Mouse (Mus musculus) forebrain, embryonic 10.5 days (tissue): ENCODE measurements around the gene Vps35. TPM values are rescaled to one million over a fixed set of nuclear protein-coding genes. Genes with fewer than 3 reads are reported as not detected.

Experiments used
- DNase-seq: peaks from one replicate; pipeline ENCODE4 v3.0.0-alpha.2; 2017; ENCODE audit warnings: low spot score; ENCODE audit errors: extremely low spot score
- H3K27ac ChIP-seq: fragments of 300-500 bp; sonication (generic); 2 replicates; pipeline ENCODE4 v1.5.1; 2016; ENCODE audit warnings: mild to moderate bottlenecking
- H3K27me3 ChIP-seq: fragments of 300-500 bp; sonication (generic); 2 replicates; pipeline ENCODE4 v1.6.1; 2016; ENCODE audit warnings: mild to moderate bottlenecking; ENCODE audit not compliant: poor library complexity, severe bottlenecking
- H3K36me3 ChIP-seq: fragments of 300-500 bp; sonication (generic); replicated peaks from 2 replicates; pipeline ENCODE4 v1.6.1; 2016; ENCODE audit warnings: mild to moderate bottlenecking, moderate library complexity
- H3K4me1 ChIP-seq: fragments of 300-500 bp; sonication (generic); 2 replicates; pipeline ENCODE4 v1.6.1; 2016
- H3K4me3 ChIP-seq: fragments of 300-500 bp; sonication (generic); 2 replicates; pipeline ENCODE4 v1.5.1; 2016; ENCODE audit warnings: mild to moderate bottlenecking, moderate library complexity
- H3K9me3 ChIP-seq: fragments of 300-500 bp; sonication (generic); 2 replicates; pipeline ENCODE4 v1.6.1; 2016; ENCODE audit warnings: mild to moderate bottlenecking, moderate library complexity
- WGBS: fragments of 180-500 bp; shearing (Covaris S2); methylation state at CpG from one replicate; pipeline ENCODE4 v1.1.7; 2016; 5-methylcytosine and 5-hydroxymethylcytosine counted together
- polyA plus RNA-seq: library from polyadenylated mRNA; unstranded; fragments of >200 nt; fragmentation: Nextera tagmentation; extraction: Ambion mirVana; gene quantifications from 2 replicates; pipeline ENCODE4 v1.2.1, GENCODE M21; 2016

The Vps35 gene
- polyA plus RNA-seq, 1 experiment from 2014 or later, result 149 TPM

DNA sequence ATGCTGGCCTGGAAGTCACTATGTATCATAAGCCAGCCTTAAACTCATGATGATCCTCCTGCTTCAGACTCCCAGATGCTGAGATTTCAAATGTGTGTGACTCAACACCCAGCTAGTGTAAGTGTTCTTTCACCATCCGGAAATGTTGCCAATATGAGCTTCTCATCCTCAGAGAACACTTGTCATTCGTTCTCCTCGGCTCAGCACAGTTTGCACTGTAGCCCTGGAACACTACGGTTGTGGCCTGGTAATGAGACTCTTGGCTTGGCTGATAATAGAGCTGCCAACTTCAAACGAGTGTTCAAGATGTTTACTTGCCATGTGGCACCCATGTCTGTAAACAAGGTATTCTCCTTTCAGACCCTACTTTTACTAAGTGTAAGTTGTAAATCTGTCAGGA is 3.9 kb upstream of the Vps35 start:
- no peak for DNase-seq
- Histone ChIP-seq H3K36me3 (peaks cover 76% of the 10 kb centered on the region), H3K4me3 (no peak overlapping the region), H3K4me1 (peaks cover 26% of the 10 kb centered on the region), H3K27ac (no peak overlapping the region), H3K27me3 (no peaks in the 10 kb centered on the region), H3K9me3 (no peaks in the 10 kb centered on the region)
- WGBS, result 92% methylated on average over 5 of the region's 5 CpGs

DNA sequence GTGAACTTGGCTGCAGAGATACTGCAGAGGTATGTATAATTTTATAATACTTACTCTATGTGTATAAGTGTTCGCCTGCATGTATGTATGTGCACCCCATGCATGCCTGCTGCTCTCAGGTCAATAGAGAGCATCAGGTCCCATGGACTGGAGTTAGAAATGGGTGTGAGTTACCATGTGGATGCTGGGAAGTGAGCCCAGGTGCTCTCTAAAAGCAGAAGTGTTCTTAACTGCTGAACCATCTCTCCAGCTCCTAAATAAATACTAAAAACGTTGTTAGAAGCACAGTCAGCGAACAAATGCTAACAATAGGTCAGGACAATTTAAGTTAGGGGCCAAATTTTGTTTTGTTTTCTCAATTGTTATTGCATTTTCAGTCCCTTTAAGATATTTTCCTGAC is 3.3 kb upstream of the Vps35 start:
- no peaks in the 10 kb centered on the region for H3K9me3 ChIP-seq
- no peak overlapping the region for H3K27ac ChIP-seq
- WGBS, result 95% methylated on average over 3 of the region's 3 CpGs
- no peak for DNase-seq
- H3K27me3 ChIP-seq, result no peaks in the 10 kb centered on the region
- no peak overlapping the region for H3K4me3 ChIP-seq
- H3K4me1 ChIP-seq, result peaks cover 32% of the 10 kb centered on the region
- H3K36me3 ChIP-seq, result peaks cover 70% of the 10 kb centered on the region

- WGBS, result 65% methylated on average over 1 of the region's 1 CpGs
- peaks cover 61% of the 10 kb centered on the region for H3K36me3 ChIP-seq
These were observed 2.3 kb upstream of the Vps35 start for GRCm38 (mm10) chr8:85301941-85302340.

GRCm38 (mm10) chr8:85298600-85299433 is 785 bp downstream of the Vps35 start:
- Histone ChIP-seq H3K9me3 (no peaks in the 10 kb centered on the region), H3K4me1 (peaks cover 38% of the 10 kb centered on the region), H3K27ac (peak overlapping the region; percentile 98), H3K36me3 (peaks cover 39% of the 10 kb centered on the region), H3K27me3 (no peaks in the 10 kb centered on the region), H3K4me3 (peak overlapping the region; percentile 90)
- under 1% methylated on average over 53 of the region's 53 CpGs for WGBS
- peak; percentile 27 for DNase-seq

More at GRCm38 (mm10) chr8:85301941-85302340, 2.3 kb upstream of the Vps35 start:
- Histone ChIP-seq H3K4me1 (peaks cover 38% of the 10 kb centered on the region), H3K27me3 (no peaks in the 10 kb centered on the region), H3K9me3 (no peaks in the 10 kb centered on the region), H3K27ac (no peak overlapping the region), H3K4me3 (peak overlapping the region; percentile 8; the same call in 1 of the 2 replicates)
- DNase-seq, result no peak

DNA sequence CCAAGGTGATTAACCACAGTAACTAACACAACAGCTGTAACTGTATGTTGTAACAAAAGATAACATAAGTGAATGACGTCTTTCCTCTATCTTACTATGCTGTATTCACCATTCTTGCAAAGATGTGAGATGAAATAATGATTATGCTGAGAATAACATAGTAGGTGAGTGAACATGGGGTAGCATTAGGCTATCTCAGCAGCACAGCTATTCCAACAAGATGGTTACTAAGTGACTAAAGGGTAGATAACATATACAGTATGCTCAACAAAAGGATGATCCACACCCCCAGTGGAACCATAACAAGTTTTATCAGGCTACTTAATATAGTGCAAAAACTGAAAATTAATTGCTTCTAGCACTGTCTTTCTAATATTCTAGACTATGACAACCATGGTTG is 12.8 kb downstream of the Vps35 start:
- no peak overlapping the region for H3K27ac ChIP-seq
- H3K4me3 ChIP-seq, result no peak overlapping the region
- WGBS, result 97% methylated on average over 1 of the region's 1 CpGs
- no peak for DNase-seq
- H3K4me1 ChIP-seq, result no peaks in the 10 kb centered on the region
- H3K9me3 ChIP-seq, result no peaks in the 10 kb centered on the region
- peaks cover 91% of the 10 kb centered on the region for H3K36me3 ChIP-seq
- H3K27me3 ChIP-seq, result no peaks in the 10 kb centered on the region

- Histone ChIP-seq H3K4me1 (no peaks in the 10 kb centered on the region), H3K4me3 (no peak overlapping the region), H3K27ac (no peak overlapping the region), H3K27me3 (no peaks in the 10 kb centered on the region), H3K9me3 (no peaks in the 10 kb centered on the region), H3K36me3 (no peaks in the 10 kb centered on the region)
- no peak for DNase-seq
- WGBS, result 76% methylated on average over 1 of the region's 1 CpGs
These were observed 72.3 kb downstream of the Vps35 start for GRCm38 (mm10) chr8:85227297-85227696.

DNA sequence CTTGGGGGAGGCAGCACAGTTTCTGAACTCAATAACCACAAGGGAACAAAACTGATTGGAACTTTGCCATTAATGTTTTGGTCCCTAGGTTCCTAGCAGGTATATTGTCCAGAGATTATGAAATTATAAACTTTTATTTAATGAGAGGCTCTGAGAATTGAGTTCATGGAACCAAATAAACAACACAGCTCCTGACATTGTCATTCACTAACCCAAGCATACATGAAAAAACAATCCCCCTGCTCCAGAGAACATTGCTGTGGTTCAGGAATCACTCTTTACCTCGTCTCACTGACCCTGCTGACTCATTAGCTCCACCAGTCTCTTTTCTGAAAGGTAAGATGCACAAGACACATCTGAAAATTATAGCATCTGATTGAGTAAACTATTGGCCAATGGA is 73.9 kb downstream of the Vps35 start, which contains the start of gene Olfr371:
Olfr371 (plus strand) TSS at position 301 of the 400 bp plus-strand sequence.
- H3K9me3 ChIP-seq, result no peaks in the 10 kb centered on the region
- WGBS, result 54% methylated on average over 1 of the region's 1 CpGs
- no peak within 1 kb of the TSS for H3K4me3 ChIP-seq
- H3K27me3 ChIP-seq, result no peaks in the 10 kb centered on the region
- no peak for DNase-seq
- H3K36me3 ChIP-seq, result no peaks in the 10 kb centered on the region
- H3K4me1 ChIP-seq, result no peaks in the 10 kb centered on the region
- no peak within 1 kb of the TSS for H3K27ac ChIP-seq

GRCm38 (mm10) chr8:85220992-85221391 is 78.6 kb downstream of the Vps35 start:
- DNase-seq, result no peak
- Histone ChIP-seq H3K27me3 (no peaks in the 10 kb centered on the region), H3K4me3 (no peak overlapping the region), H3K27ac (no peak overlapping the region), H3K4me1 (no peaks in the 10 kb centered on the region), H3K9me3 (no peaks in the 10 kb centered on the region), H3K36me3 (no peaks in the 10 kb centered on the region)
- 56% methylated on average over 6 of the region's 6 CpGs for WGBS

DNA sequence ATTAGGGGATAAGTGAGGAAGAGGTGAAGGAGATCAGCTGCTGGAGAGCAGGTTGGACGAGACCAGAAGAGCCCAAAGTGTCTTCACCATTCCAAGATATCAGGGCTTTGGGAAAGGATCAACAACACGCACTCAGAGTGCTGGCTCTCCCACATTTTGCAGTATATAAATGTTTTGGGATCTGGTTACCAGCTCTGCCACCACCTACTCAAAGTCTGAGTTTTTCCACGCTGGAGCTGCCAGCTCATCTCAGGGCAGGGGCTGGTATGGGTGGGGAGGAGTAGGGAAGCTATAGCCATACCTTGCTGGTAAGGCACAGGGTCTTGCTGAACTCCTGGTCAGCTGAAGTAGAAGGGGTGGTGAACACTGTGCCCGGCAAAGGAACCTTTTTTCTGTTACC is 79.4 kb downstream of the Vps35 start:
- H3K36me3 ChIP-seq, result no peaks in the 10 kb centered on the region
- H3K27me3 ChIP-seq, result no peaks in the 10 kb centered on the region
- H3K27ac ChIP-seq, result no peak overlapping the region
- H3K9me3 ChIP-seq, result no peaks in the 10 kb centered on the region
- WGBS, result 84% methylated on average over 4 of the region's 4 CpGs
- H3K4me3 ChIP-seq, result no peak overlapping the region
- DNase-seq, result no peak
- no peaks in the 10 kb centered on the region for H3K4me1 ChIP-seq

Other genes starting within 250 kb of the Vps35 start
- 22.9 and 26.3 TPM in 2 replicates for gene Fbxw9, start 239.7 kb downstream of the Vps35 start, polyA plus RNA-seq
- gene Gm5741, start 231.8 kb downstream of the Vps35 start, polyA plus RNA-seq, result not detected in 2 replicates
- 67.2 and 68.5 TPM in 2 replicates for gene Dhps, start 228.0 kb downstream of the Vps35 start, polyA plus RNA-seq
- 139 and 142 TPM in 2 replicates for gene Wdr83os, start 219.1 kb downstream of the Vps35 start, polyA plus RNA-seq
- gene Wdr83, start 218.5 kb downstream of the Vps35 start, polyA plus RNA-seq, result 58.4 and 63.3 TPM in 2 replicates
- gene Man2b1, start 216.5 kb downstream of the Vps35 start, polyA plus RNA-seq, result 21.9 and 24.1 TPM in 2 replicates
- 1.3 and 1.9 TPM in 2 replicates for gene Zfp791, start 176.7 kb downstream of the Vps35 start, polyA plus RNA-seq
- gene Cks1brt, start 147.9 kb downstream of the Vps35 start, polyA plus RNA-seq, result not detected in 2 replicates
- not detected in 2 replicates for gene Olfr371, start 73.8 kb downstream of the Vps35 start, polyA plus RNA-seq
- gene Orc6, start 170 bp downstream of the Vps35 start, polyA plus RNA-seq, result 164 and 172 TPM in 2 replicates
- 0.58 and 0.63 TPM in 2 replicates for gene Mylk3, start 86.5 kb upstream of the Vps35 start, polyA plus RNA-seq
- 37.6 and 38.8 TPM in 2 replicates for gene 4921524J17Rik, start 133.0 kb upstream of the Vps35 start, polyA plus RNA-seq
- 32.2 and 33.3 TPM in 2 replicates for gene Gpt2, start 192.8 kb upstream of the Vps35 start, polyA plus RNA-seq